Mouse (Mus musculus) forebrain, embryonic 10.5 days (tissue): ENCODE results near the gene Tmem139. TPM values are rescaled to one million over a fixed set of nuclear protein-coding genes. Genes with fewer than 3 reads are reported as not detected.

Experiments used
- DNase-seq: peaks from one replicate; pipeline ENCODE4 v3.0.0-alpha.2; 2017; ENCODE audit warnings: low spot score; ENCODE audit errors: extremely low spot score
- H3K27ac ChIP-seq: fragments of 300-500 bp; sonication (generic); 2 replicates; pipeline ENCODE4 v1.5.1; 2016; ENCODE audit warnings: mild to moderate bottlenecking
- H3K27me3 ChIP-seq: fragments of 300-500 bp; sonication (generic); 2 replicates; pipeline ENCODE4 v1.6.1; 2016; ENCODE audit warnings: mild to moderate bottlenecking; ENCODE audit not compliant: poor library complexity, severe bottlenecking
- H3K36me3 ChIP-seq: fragments of 300-500 bp; sonication (generic); replicated peaks from 2 replicates; pipeline ENCODE4 v1.6.1; 2016; ENCODE audit warnings: mild to moderate bottlenecking, moderate library complexity
- H3K4me1 ChIP-seq: fragments of 300-500 bp; sonication (generic); 2 replicates; pipeline ENCODE4 v1.6.1; 2016
- H3K4me3 ChIP-seq: fragments of 300-500 bp; sonication (generic); 2 replicates; pipeline ENCODE4 v1.5.1; 2016; ENCODE audit warnings: mild to moderate bottlenecking, moderate library complexity
- H3K9me3 ChIP-seq: fragments of 300-500 bp; sonication (generic); 2 replicates; pipeline ENCODE4 v1.6.1; 2016; ENCODE audit warnings: mild to moderate bottlenecking, moderate library complexity
- WGBS: fragments of 180-500 bp; shearing (Covaris S2); methylation state at CpG from one replicate; pipeline ENCODE4 v1.1.7; 2016; 5-methylcytosine and 5-hydroxymethylcytosine counted together
- polyA plus RNA-seq: library from polyadenylated mRNA; unstranded; fragments of >200 nt; fragmentation: Nextera tagmentation; extraction: Ambion mirVana; gene quantifications from 2 replicates; pipeline ENCODE4 v1.2.1, GENCODE M21; 2016

Tmem139 gene
- polyA plus RNA-seq, result 0.36 and 0.41 TPM in 2 replicates

DNA sequence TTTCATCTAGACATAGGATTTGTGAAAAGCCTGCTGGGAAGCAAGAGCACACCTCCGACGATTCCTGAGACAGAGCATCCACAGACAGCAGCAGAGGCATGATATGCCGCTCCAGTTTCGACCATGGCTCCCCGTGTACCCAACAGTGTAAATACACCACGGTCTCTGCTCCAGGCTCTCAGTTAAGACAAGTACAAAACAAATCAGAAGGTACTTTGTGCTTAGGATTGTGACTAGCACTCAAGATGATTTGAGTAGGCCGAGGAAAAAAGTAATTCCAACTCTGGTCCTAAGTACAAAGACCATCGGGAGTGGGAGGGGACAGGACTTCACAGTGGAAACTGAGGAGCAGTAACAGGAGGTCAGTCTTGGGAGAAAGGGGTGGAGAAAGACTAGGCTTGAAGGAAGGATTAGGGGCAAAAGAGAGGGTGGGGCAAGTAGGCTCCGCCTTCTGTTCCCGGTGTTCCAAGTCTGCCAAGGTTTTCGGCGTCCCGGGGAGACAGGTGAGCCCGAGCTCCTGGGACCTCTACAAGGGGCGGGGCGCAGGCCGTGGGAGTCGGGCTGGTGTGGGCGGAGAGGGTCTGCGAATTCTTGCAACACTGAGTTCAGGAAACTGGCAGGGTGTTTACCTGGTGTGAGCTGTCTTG lies at the start of gene Tmem139:
Gene Tmem139, plus strand, starts transcription at position 447 of the 647 bp plus-strand sequence.
- Histone ChIP-seq H3K9me3 (no peaks in the 10 kb centered on the region), H3K4me1 (peaks cover 21% of the 10 kb centered on the region), H3K36me3 (no peaks in the 10 kb centered on the region), H3K27me3 (peaks cover 18% of the 10 kb centered on the region; the same call in 1 of the 2 replicates), H3K27ac (no peak within 1 kb of the TSS), H3K4me3 (peak within 1 kb of the TSS; percentile 26)
- WGBS, result 18% methylated on average over 20 of the region's 20 CpGs
- no peak for DNase-seq

DNA sequence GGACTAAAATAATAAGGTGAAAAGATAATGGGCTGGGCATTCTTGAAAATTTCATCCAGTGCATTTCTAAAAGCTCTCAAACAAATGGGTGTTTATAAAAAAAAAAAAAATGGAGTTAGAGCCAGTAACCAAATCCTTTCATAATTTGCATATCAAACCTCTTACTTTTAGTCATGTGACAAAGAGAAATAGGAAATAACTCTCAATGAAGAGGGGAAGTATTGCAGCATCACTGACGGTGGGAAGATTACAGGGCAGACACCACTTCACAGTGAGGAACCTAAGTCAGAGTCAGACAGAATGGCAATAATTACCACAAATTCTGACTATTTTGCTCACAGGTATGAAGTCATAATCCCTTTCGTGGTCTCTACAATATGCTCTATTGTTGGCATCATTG lies 46.7 kb upstream of the Tmem139 start, which contains the start of gene Tas2r144:
Gene Tas2r144, plus strand, starts transcription at position 301 of the 400 bp plus-strand sequence.
- Histone ChIP-seq H3K36me3 (no peaks in the 10 kb centered on the region), H3K9me3 (no peaks in the 10 kb centered on the region), H3K27me3 (no peaks in the 10 kb centered on the region), H3K4me3 (no peak within 1 kb of the TSS), H3K27ac (no peak within 1 kb of the TSS), H3K4me1 (no peaks in the 10 kb centered on the region)
- WGBS, result 89% methylated on average over 2 of the region's 2 CpGs
- no peak for DNase-seq

DNA sequence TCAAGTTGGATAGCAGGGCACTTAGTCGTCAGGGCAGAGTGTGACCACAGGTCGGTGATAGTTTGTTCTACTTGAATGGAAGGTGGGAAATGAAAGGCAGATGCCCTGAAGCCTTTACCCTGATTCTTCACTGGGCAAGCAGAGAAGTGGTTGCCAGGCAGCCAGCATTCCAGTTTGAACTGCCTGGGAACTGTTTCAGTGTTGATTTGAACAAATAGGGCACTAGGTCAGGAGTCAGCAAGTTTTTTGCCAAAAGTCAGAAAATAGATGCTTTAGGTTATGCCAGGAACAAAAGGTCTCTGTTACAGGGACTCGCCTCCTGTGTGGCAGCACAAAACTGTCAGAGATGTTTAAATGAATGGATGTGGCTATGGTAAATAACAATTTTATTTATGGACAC lies 39.5 kb upstream of the Tmem139 start:
- Histone ChIP-seq H3K4me1 (no peaks in the 10 kb centered on the region), H3K36me3 (no peaks in the 10 kb centered on the region), H3K27me3 (no peaks in the 10 kb centered on the region), H3K27ac (no peak overlapping the region), H3K4me3 (no peak overlapping the region), H3K9me3 (no peaks in the 10 kb centered on the region)
- DNase-seq, result no peak
- 69% methylated on average over 3 of the region's 3 CpGs for WGBS

DNA sequence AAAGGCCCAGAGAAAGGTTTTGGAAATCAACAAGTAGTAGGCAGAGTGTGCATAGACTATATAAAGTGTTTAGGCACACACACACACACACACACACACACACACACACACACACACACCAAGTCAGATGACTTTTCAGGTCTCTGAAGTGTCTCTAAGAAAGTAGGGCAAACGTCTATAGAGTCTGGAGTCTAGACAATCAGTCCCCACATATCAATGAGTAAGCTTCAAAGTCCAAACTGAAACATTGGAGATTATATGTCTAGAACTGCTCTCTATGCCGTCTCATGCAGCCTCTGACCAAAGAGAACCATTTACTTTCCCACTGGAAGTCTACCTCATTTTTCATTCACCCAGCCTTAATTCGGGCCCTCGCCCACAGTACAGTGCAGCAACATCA lies 36.7 kb upstream of the Tmem139 start:
- Histone ChIP-seq H3K9me3 (no peaks in the 10 kb centered on the region), H3K27ac (no peak overlapping the region), H3K36me3 (no peaks in the 10 kb centered on the region)

DNA sequence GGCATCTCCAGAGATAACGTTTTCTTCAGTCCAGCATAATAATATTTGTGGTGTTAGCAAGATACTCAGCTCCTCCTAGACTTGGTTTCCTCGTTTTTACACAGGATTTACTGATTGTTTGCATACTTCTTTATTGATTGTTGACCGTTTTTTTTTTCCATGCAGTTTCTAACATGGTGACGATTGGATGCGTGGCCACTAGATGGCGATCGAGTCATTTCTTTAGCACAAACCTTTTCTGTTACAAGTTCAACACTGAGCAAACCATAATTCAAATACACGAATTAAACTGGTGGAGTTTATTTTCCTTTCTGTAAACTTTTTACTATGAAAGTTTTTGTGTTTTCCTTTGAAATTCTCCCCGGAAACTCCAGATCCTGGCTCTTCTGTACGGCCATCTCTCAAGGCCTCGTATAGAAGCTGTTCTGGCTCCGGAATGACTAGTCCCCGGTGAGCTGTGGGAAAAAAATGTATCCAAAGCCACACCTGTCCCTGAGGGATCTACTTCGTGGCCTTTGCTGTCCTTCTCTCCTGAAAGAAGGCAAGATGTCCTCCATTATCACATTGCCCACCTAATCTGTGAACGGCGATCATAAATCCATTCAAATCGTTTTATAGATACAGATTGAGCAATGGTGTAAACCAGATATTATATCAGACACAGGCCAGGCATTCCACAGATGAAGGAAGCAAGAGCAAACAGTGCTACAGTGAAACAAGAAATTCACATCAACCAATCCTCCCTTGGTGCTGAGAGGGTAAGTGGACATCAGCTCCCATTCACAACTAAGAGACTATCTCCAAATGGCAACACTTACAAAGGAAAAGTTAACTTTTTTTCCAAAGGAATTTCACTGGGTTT lies 34.3 kb upstream of the Tmem139 start:
- no peaks in the 10 kb centered on the region for H3K27me3 ChIP-seq
- whole genome bisulfite sequencing, result 36% methylated on average over 17 of the region's 17 CpGs

More for the DNA sequence above, 36.7 kb upstream of the Tmem139 start:
- Histone ChIP-seq H3K4me3 (no peak overlapping the region), H3K27me3 (no peaks in the 10 kb centered on the region), H3K4me1 (no peaks in the 10 kb centered on the region)
- no peak for DNase-seq
- WGBS, result 82% methylated on average over 4 of the region's 4 CpGs

DNA sequence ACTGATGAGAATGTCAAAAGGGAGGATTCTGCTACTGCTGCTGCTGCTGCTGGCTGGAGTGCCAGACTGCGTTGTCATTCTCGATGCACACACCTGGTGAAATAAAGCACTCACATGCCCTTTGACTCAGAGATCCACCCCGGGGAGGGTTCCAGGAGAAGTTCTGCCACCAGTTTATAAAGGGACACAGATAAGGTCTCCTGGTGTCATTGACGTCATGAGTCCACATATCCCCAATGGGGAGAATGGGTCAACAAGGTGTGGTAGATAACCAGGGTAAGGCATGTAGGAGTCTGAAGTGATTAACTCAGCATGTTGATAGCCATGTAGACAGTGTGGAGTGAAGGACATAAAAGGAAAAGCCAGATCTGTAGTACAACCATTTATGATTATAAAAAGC lies 32.2 kb upstream of the Tmem139 start:
- H3K4me1 ChIP-seq, result no peaks in the 10 kb centered on the region

More for the DNA sequence above, 34.3 kb upstream of the Tmem139 start:
- Histone ChIP-seq H3K36me3 (no peaks in the 10 kb centered on the region), H3K9me3 (no peaks in the 10 kb centered on the region), H3K4me1 (no peaks in the 10 kb centered on the region), H3K4me3 (no peak overlapping the region), H3K27ac (no peak overlapping the region)
- peak; percentile 49 for DNase-seq

DNA sequence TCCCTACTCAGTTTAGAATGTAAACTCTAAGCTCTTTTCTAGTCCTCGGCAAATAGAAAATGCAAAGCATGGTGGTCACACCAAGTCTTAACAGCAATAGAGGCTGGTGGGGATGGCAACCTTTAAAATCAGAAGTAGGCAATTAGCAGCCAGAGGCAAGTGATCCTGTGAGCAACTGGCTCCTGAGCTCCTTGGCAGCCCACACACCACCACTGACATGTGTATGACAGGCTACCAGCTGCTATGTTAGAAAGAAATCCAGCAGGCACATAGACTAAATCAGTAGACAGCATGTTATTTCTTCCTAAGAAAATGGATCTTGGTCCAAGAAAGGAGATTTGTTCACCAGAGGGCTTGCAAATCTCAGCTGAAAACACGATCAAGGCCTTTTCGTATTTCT lies 30.6 kb upstream of the Tmem139 start:
- no peaks in the 10 kb centered on the region for H3K4me1 ChIP-seq
- no peaks in the 10 kb centered on the region for H3K9me3 ChIP-seq
- no peaks in the 10 kb centered on the region for H3K36me3 ChIP-seq
- H3K27me3 ChIP-seq, result no peaks in the 10 kb centered on the region
- WGBS, result 89% methylated on average over 3 of the region's 3 CpGs
- H3K27ac ChIP-seq, result no peak overlapping the region
- H3K4me3 ChIP-seq, result no peak overlapping the region
- no peak for DNase-seq

More for the DNA sequence above, 32.2 kb upstream of the Tmem139 start:
- WGBS, result 75% methylated on average over 4 of the region's 4 CpGs
- Histone ChIP-seq H3K9me3 (no peaks in the 10 kb centered on the region), H3K36me3 (no peaks in the 10 kb centered on the region), H3K27ac (no peak overlapping the region), H3K27me3 (no peaks in the 10 kb centered on the region), H3K4me3 (no peak overlapping the region)
- DNase-seq, result no peak

DNA sequence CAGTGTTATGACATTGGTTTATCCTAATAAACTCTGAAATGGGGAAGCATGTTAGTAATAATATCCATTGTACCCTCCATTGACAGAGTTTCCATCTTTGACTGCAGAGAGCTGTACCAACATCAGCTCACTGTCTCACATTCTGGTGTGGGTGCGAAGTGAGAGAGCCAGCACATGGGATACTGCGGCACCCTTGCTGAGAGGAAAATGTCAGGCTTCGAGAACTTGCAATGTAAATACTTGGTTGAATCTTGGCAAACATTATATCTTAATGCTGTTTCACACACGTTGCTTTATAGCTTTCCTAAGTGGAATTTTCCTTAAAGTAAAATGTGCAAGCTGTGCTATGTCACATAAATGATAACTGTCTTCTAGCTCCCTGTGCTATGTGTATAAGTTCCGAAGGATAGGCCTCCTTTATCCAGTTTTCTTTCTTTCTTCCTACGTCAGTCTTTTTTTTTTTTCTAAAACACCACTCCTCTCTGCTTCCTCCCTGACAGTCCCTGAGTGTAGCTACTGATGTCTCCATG lies 24.4 kb upstream of the Tmem139 start:
- 78% methylated on average over 6 of the region's 6 CpGs for WGBS
- no peak overlapping the region for H3K27ac ChIP-seq
- no peak overlapping the region for H3K4me3 ChIP-seq
- H3K27me3 ChIP-seq, result no peaks in the 10 kb centered on the region
- no peaks in the 10 kb centered on the region for H3K36me3 ChIP-seq
- no peaks in the 10 kb centered on the region for H3K4me1 ChIP-seq
- no peaks in the 10 kb centered on the region for H3K9me3 ChIP-seq
- DNase-seq, result no peak

DNA sequence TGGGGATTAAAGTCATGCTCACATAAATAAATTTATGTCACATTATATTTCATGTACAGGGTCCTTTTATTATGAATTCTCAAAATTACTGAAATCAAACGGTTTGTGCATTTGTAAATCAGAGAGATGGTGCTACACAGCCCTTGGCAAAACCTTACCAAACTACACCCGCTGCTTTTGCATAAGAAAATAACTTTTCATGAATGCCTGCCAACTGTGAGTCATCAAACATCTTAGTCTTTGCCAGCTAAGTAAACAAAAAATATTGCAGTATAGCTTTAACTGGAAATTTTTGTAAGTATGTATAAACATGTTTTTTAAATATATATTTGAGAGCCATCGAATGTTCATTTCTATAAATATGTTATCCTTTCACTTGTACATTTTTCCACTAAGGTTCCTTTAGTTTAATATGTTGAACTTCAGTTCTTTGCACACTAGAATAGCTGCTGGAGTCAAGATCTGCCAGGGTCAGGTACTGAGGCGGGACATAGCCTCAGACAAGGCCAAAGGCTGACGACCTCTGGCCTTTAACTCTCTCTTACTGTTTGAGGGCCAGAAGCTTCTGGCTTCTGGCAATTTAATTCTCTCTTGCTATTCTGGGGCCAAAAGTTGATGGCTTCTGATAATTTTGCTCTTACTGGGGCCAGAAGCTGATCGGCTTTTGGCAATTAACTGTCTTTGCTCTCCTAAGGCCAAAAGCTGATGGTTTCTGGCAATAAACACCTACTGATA lies 20.3 kb upstream of the Tmem139 start:
- DNase-seq, result no peak
- H3K4me1 ChIP-seq, result peaks cover 11% of the 10 kb centered on the region
- 82% methylated on average over 6 of the region's 6 CpGs for WGBS
- H3K4me3 ChIP-seq, result no peak overlapping the region
- peaks cover 6% of the 10 kb centered on the region for H3K27me3 ChIP-seq
- no peaks in the 10 kb centered on the region for H3K36me3 ChIP-seq
- H3K27ac ChIP-seq, result no peak overlapping the region
- no peaks in the 10 kb centered on the region for H3K9me3 ChIP-seq

DNA sequence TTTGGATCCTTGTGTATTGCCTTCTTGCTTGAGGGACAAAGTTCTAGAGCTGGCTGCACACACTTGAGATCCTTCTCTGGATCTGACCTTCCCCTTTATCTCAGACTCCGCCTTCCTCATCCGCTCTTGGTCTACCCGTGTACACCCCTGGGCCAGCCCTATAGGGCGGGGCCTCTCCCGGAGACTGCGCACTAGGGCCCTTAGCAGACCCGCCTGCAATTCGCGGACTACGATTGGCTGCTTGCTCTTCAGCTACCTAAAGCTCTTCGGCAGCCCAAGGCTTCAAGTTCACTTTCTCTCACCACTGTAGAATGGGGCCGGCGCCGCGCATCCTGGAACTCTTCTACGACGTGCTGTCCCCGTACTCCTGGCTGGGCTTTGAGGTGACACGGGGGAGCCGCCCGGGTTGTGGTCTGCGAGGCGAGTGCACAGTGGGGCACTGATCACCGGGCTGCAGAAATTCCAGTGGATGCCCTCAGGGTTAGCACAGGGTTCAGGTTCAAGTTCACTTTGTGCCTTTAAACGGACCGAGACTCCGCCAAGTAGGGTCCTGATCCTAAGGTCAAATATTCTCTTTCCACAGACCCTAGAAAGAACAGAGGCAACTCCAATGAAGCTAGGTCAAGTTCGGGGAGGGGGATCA lies 15.9 kb upstream of the Tmem139 start, which contains the start of gene Gstk1:
Gene Gstk1, plus strand, starts transcription at position 225 of the 643 bp plus-strand sequence.
- H3K9me3 ChIP-seq, result no peaks in the 10 kb centered on the region
- peaks cover 13% of the 10 kb centered on the region for H3K4me1 ChIP-seq
- peak within 1 kb of the TSS; percentile 76 for H3K27ac ChIP-seq
- H3K4me3 ChIP-seq, result peak within 1 kb of the TSS; percentile 62
- 3% methylated on average over 28 of the region's 28 CpGs for WGBS
- peak; percentile 79 for DNase-seq
- H3K27me3 ChIP-seq, result peaks cover 22% of the 10 kb centered on the region
- no peaks in the 10 kb centered on the region for H3K36me3 ChIP-seq

DNA sequence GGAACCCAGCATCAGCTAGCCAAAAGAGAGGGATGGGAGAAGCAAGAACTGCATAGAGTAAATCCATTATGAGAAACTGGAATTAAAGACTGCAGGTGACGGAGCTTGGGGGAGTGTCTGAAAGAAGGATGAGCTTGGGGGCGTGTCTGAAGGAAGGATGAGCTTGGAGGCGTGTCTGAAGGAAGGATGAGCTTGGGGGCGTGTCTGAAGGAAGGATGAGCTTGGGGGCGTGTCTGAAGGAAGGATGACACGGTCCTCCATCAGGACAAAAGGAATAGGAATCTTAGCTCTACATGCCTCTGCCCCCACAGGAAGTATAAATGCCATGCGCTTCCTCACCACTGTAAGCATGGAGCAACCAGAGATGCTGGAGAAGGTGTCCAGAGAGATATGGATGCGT lies 14.6 kb upstream of the Tmem139 start:
- no peak for DNase-seq
- Histone ChIP-seq H3K27ac (no peak overlapping the region), H3K4me3 (no peak overlapping the region; the same call in 1 of the 2 replicates), H3K4me1 (peaks cover 13% of the 10 kb centered on the region), H3K9me3 (no peaks in the 10 kb centered on the region), H3K36me3 (no peaks in the 10 kb centered on the region), H3K27me3 (peaks cover 22% of the 10 kb centered on the region)
- 4% methylated on average over 8 of the region's 8 CpGs for WGBS

DNA sequence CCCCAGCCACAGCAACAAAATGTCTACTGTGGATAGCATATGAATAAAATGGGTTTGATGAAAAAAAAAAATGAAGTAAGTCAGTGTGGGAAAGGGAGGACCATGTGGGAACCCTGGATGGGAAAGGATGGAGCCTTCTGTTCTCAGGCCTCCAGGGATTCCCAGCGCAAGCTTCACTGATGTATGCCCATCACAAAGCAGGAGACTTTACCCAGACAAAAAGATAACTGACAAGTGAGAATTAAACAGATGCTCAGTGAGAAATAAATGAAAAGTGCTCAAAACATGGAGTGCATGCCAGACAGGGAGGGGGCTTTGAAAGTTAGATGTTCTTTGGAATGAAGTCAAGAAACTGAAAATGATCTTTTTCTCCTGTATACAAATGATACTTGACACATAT lies 13.8 kb upstream of the Tmem139 start:
- H3K27me3 ChIP-seq, result peaks cover 22% of the 10 kb centered on the region
- no peaks in the 10 kb centered on the region for H3K9me3 ChIP-seq
- WGBS, result 86% methylated on average over 1 of the region's 1 CpGs
- DNase-seq, result no peak
- H3K36me3 ChIP-seq, result no peaks in the 10 kb centered on the region
- H3K4me3 ChIP-seq, result no peak overlapping the region
- no peak overlapping the region for H3K27ac ChIP-seq
- H3K4me1 ChIP-seq, result peaks cover 13% of the 10 kb centered on the region
